Mouse (Mus musculus) heart, postnatal 0 days (tissue): ENCODE results near the gene Mptx1. TPM values are rescaled to one million over a fixed set of nuclear protein-coding genes. Genes with fewer than 3 reads are reported as not detected.
"Not testable (repeated sequence)": the region's sequence is repeated elsewhere in the genome, so short reads cannot be mapped to it uniquely, and the experiment has no call there.

ENCODE experiments used
- ATAC-seq: fragments of 200-750 bp; cut with Nextera tagmentation; 2 replicates; pipeline ENCODE4 v1.8.0; 2017; ENCODE audit warnings: low read depth, moderate number of reproducible peaks, moderate library complexity; ENCODE audit not compliant: insufficient read depth
- DNase-seq: peaks from one replicate; pipeline ENCODE4 v3.0.0-alpha.2; 2016; ENCODE audit warnings: low spot score
- H3K27ac ChIP-seq: fragments of 300-500 bp; sonication (generic); 2 replicates; pipeline ENCODE4 v1.5.1; 2014; ENCODE audit warnings: low read depth, mild to moderate bottlenecking
- H3K27me3 ChIP-seq: fragments of 300-500 bp; sonication (generic); 2 replicates; pipeline ENCODE4 v1.6.1; 2014; ENCODE audit warnings: low read length, mixed read lengths; ENCODE audit not compliant: control insufficient read depth, insufficient read depth
- H3K36me3 ChIP-seq: fragments of 300-500 bp; sonication (generic); replicated peaks from 2 replicates; pipeline ENCODE4 v1.6.1; 2014; ENCODE audit warnings: low read length, mixed read lengths; ENCODE audit not compliant: control insufficient read depth, insufficient read depth
- H3K4me1 ChIP-seq: fragments of 300-500 bp; sonication (generic); 2 replicates; pipeline ENCODE4 v1.6.1; 2014; ENCODE audit warnings: antibody characterized with exemption; ENCODE audit not compliant: control insufficient read depth, insufficient read depth
- H3K4me2 ChIP-seq: fragments of 300-500 bp; sonication (generic); 2 replicates; pipeline ENCODE4 v1.6.1; 2014; ENCODE audit warnings: low read depth, mild to moderate bottlenecking, low read length, moderate library complexity
- H3K4me3 ChIP-seq: fragments of 300-500 bp; sonication (generic); 2 replicates; pipeline ENCODE4 v1.5.1; 2014; ENCODE audit warnings: low read depth, low read length
- H3K9ac ChIP-seq: fragments of 300-500 bp; sonication (generic); replicated peaks from 2 replicates; pipeline ENCODE4 v1.6.1; 2014; ENCODE audit warnings: low read depth, low read length, mixed read lengths
- H3K9me3 ChIP-seq: fragments of 300-500 bp; sonication (generic); replicated peaks from 2 replicates; pipeline ENCODE4 v1.6.1; 2016; ENCODE audit warnings: low read length; ENCODE audit not compliant: control insufficient read depth
- CTCF ChIP-seq: IDR thresholded peaks from 2 replicates; pipeline ENCODE4 v1.5.1; 2016; ENCODE audit warnings: antibody characterized with exemption, control low read depth, low read depth
- EP300 ChIP-seq: IDR thresholded peaks from 2 replicates; pipeline ENCODE4 v1.6.1; 2016; ENCODE audit warnings: antibody characterized with exemption, low read depth
- WGBS: fragments of 180-500 bp; shearing (Covaris S2); extraction: QIAGEN DNeasy Blood & Tissue Kit; methylation state at CpG from one replicate; pipeline ENCODE4 v1.1.7; 2014; 5-methylcytosine and 5-hydroxymethylcytosine counted together
- polyA plus RNA-seq: library from polyadenylated mRNA; unstranded; fragments of >200 nt; fragmentation: Nextera tagmentation; extraction: Ambion mirVana; gene quantifications from 2 replicates; pipeline ENCODE4 v1.2.1, GENCODE M21; 2015
- total RNA-seq: library from RNA; depleted of rRNA; stranded (reverse); fragments of >200 nt; gene quantifications from 2 replicates; pipeline ENCODE4 v1.2.3, GENCODE M21; 2014; ENCODE audit warnings: low replicate concordance; rRNA removed

Gene Mptx1
- total RNA-seq (not detected in 2 replicates), polyA plus RNA-seq (not detected in 2 replicates)

DNA sequence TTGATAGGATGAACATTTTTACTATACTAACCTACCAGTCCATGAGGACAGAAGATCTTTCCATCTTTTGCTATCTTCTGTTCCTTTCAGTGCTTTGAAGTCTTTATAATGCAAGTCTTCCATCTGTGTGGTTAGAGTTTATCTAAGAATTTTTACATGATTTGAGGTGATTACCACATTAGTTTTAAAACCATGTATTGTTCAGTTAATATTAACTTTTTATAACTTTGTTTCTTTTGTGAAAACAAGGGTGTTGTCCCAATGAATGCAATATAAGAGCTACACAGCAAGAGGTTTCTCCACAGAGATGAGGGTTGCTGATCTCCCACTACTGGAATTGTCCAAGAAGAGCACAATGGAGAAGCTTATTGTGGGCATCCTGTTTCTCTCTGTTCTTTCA, at the start of gene Mptx1:
Gene Mptx1 (plus strand): TSS at position 301 of the 400 bp plus-strand sequence.
- H3K27me3 ChIP-seq = no peaks in the 10 kb centered on the region
- no peak for ATAC-seq
- no peaks in the 10 kb centered on the region for H3K9me3 ChIP-seq
- no peaks in the 10 kb centered on the region for H3K36me3 ChIP-seq
- H3K27ac ChIP-seq = no peak within 1 kb of the TSS
- H3K4me2 ChIP-seq = no peak within 1 kb of the TSS
- H3K4me1 ChIP-seq = no peaks in the 10 kb centered on the region
- TF ChIP-seq CTCF = no peak
- no peak for TF ChIP-seq EP300
- H3K4me3 ChIP-seq = no peak within 1 kb of the TSS
- no peak within 1 kb of the TSS for H3K9ac ChIP-seq
- DNase-seq = no peak

DNA sequence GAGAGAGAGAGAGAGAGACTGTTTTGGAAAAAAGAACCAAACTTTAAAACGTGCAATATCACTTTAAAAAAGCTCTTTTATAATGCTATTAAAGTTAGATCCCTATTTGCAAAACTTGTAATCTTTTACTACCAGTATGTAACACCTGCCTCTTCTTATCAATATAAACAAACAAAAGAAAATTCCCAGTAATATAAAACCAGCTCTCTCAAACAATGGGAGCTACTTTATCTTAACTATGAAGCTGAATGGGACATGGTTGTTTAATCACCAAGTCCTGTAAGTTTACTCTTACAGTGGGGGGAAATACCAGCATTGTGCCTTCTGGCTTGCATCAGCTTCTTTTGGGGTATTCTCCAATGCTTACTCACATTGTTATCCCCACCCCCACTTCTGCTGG, 27.2 kb upstream of the Mptx1 start:
- Histone ChIP-seq H3K9ac (no peak overlapping the region), H3K27ac (no peak overlapping the region), H3K4me2 (no peak overlapping the region), H3K9me3 (no peaks in the 10 kb centered on the region), H3K4me3 (no peak overlapping the region), H3K27me3 (no peaks in the 10 kb centered on the region), H3K36me3 (no peaks in the 10 kb centered on the region), H3K4me1 (no peaks in the 10 kb centered on the region)
- WGBS = 19% methylated on average over 1 of the region's 1 CpGs
- DNase-seq (no peak), ATAC-seq (no peak)
- TF ChIP-seq CTCF (no peak), EP300 (no peak)

DNA sequence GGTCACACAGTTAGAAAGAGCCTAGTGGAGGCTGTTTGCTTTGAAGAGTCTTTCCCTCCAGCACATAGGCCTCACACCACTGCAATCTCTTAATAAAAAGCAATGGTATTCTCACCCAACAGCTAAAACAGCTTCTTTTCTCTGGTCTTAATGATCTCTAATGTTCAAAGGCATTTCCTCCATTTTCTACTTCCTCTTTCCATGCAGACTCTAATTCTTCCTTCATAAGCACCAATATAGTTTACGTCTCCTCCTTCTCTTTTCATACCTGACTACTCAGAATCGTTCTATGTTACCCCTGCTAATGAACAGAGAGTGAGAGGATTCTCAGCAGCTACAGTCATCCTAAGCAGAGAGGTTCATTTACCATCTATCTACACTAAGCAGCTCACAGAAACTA, 13.0 kb upstream of the Mptx1 start:
- no peak overlapping the region for H3K4me2 ChIP-seq
- H3K27ac ChIP-seq = no peak overlapping the region
- H3K4me1 ChIP-seq = no peaks in the 10 kb centered on the region
- H3K4me3 ChIP-seq = no peak overlapping the region
- no peaks in the 10 kb centered on the region for H3K36me3 ChIP-seq
- no peak for TF ChIP-seq CTCF
- no peak for TF ChIP-seq EP300
- no peaks in the 10 kb centered on the region for H3K27me3 ChIP-seq
- no peak for DNase-seq
- no peak overlapping the region for H3K9ac ChIP-seq
- H3K9me3 ChIP-seq = no peaks in the 10 kb centered on the region
- 66% methylated on average over 2 of the region's 2 CpGs for WGBS
- ATAC-seq = no peak

DNA sequence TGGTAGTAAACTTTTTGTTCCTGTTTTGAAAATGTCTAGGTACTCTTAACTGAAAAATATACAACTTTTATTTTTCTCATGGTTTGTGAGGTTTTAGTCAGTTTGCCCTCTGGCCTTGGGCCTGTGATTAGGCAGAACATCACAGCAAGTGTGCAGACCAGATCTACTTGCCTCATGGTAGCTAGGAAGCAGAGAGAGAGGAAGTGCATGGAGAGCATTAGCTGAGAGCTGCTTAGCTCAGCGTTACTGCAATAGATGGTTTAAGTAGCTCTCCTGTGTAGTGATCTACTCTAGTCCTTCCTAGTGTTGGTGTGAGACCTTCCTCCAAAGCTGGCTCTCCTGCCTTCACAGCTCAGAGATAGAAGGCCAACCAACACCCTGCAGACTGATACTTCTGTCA, 23.3 kb downstream of the Mptx1 start:
- 52% methylated on average over 1 of the region's 1 CpGs for whole genome bisulfite sequencing
- not testable (repeated sequence) for H3K9ac ChIP-seq, H3K27ac ChIP-seq, H3K4me2 ChIP-seq, H3K27me3 ChIP-seq, ATAC-seq, H3K4me3 ChIP-seq, H3K36me3 ChIP-seq, DNase-seq, H3K4me1 ChIP-seq, H3K9me3 ChIP-seq

DNA sequence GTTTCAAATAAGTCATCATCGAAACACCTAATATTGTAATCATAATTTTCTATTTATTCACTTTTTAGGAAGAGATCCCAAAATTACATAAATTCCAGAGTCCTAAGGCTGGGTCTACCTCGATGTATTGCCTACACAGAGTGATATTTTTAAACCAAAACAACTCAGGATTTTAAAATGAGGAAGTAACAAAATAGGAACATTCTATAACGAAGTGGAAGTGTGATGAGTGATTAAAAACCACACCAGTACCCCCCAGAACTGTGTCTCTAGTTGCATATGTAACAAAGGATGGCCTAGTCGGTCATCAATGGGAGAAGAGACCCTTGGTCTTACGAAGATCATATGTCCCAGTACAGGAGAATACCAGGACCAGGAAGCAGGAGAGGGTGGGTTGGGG, 24.3 kb downstream of the Mptx1 start:
- H3K4me2 ChIP-seq = no peak overlapping the region
- H3K36me3 ChIP-seq = no peaks in the 10 kb centered on the region
- no peak for ATAC-seq
- H3K27me3 ChIP-seq = no peaks in the 10 kb centered on the region
- no peak overlapping the region for H3K27ac ChIP-seq
- no peak for TF ChIP-seq EP300
- no peak for TF ChIP-seq CTCF
- no peak for DNase-seq
- H3K9me3 ChIP-seq = no peaks in the 10 kb centered on the region
- WGBS = 68% methylated on average over 5 of the region's 5 CpGs
- H3K4me1 ChIP-seq = no peaks in the 10 kb centered on the region
- H3K9ac ChIP-seq = no peak overlapping the region
- no peak overlapping the region for H3K4me3 ChIP-seq

DNA sequence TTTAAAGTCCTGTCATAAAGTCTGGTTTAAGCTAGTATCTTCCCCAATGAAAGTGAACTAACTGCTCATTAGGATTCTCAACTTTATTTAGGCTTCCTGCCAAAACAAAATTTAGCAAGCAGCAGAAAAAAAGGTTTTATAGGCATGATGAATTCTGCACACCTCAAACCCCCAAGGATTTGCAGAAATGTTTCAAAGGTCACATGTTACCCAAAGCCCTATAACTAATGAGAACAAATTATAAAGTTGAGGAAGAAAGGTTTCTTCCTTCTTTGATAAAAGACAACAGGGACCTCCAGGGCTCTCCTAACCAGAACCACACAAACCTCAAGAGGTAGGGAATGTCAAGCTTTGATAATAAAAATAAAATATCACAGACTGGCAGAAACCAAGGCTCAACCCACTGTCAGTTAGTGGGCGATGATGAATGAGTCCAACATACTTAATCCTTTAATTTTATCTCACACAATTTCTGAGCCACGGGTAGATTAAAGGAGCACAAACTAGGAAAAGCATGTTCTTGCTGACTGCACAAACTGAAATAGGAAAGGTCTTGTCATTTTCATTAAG, 34.6 kb downstream of the Mptx1 start, which contains the start of gene Olfr417:
Gene Olfr417 (plus strand): TSS at position 241 of the 570 bp plus-strand sequence.
- H3K9me3 ChIP-seq = no peaks in the 10 kb centered on the region
- no peak within 1 kb of the TSS for H3K27ac ChIP-seq
- WGBS = 55% methylated on average over 2 of the region's 2 CpGs
- no peak within 1 kb of the TSS for H3K9ac ChIP-seq
- H3K4me2 ChIP-seq = no peak within 1 kb of the TSS
- TF ChIP-seq EP300 = no peak
- TF ChIP-seq CTCF = no peak
- no peak for DNase-seq
- no peak for ATAC-seq
- H3K27me3 ChIP-seq = no peaks in the 10 kb centered on the region
- no peaks in the 10 kb centered on the region for H3K36me3 ChIP-seq
- H3K4me3 ChIP-seq = no peak within 1 kb of the TSS
- H3K4me1 ChIP-seq = no peaks in the 10 kb centered on the region
